Mouse (Mus musculus) induced T-regulatory cell, adult 2 months (primary cell): ENCODE data around the gene Nipa1.

Source experiments
- DNase-seq: peaks from one replicate; pipeline ENCODE4 v3.0.0-alpha.2; 2012; ENCODE audit warnings: low read depth

Gene Nipa1

GRCm38 (mm10) chr7:56010318-56011017 lies 9.3 kb downstream of the Nipa1 start:
- DNase-seq = no peak

GRCm38 (mm10) chr7:55998997-55999396 lies 20.8 kb downstream of the Nipa1 start:
- no peak for DNase-seq

GRCm38 (mm10) chr7:55995013-55995412 lies 24.7 kb downstream of the Nipa1 start:
- DNase-seq = no peak

GRCm38 (mm10) chr7:55991858-55992257 lies 27.9 kb downstream of the Nipa1 start:
- no peak for DNase-seq

- no peak for DNase-seq
Observed at GRCm38 (mm10) chr7:55991129-55991528, 28.6 kb downstream of the Nipa1 start.

GRCm38 (mm10) chr7:55986526-55987214 lies 33.1 kb downstream of the Nipa1 start:
- peak; percentile 74 for DNase-seq

GRCm38 (mm10) chr7:55984754-55985153 lies 35.0 kb downstream of the Nipa1 start:
- DNase-seq = no peak

GRCm38 (mm10) chr7:55983107-55983506 lies 36.6 kb downstream of the Nipa1 start:
- DNase-seq = no peak

GRCm38 (mm10) chr7:55982010-55982700 lies 37.6 kb downstream of the Nipa1 start:
- DNase-seq = no peak

GRCm38 (mm10) chr7:55981511-55981910 lies 38.2 kb downstream of the Nipa1 start:
- no peak for DNase-seq

- DNase-seq = peak; percentile 55
Observed at GRCm38 (mm10) chr7:55974429-55974828, 45.3 kb downstream of the Nipa1 start.

- DNase-seq = peak; percentile 46
Observed at GRCm38 (mm10) chr7:55969415-55969814, 50.3 kb downstream of the Nipa1 start.

GRCm38 (mm10) chr7:55968258-55968901 lies 51.4 kb downstream of the Nipa1 start:
- peak; percentile 89 for DNase-seq

GRCm38 (mm10) chr7:55966866-55967460 lies 52.8 kb downstream of the Nipa1 start:
- DNase-seq = no peak

- peak; percentile 95 for DNase-seq
Observed at GRCm38 (mm10) chr7:55962004-55962908, 57.5 kb downstream of the Nipa1 start, which contains the start of gene Nipa2. Nipa2 (minus strand) TSS chr7:55962476.

- DNase-seq = peak; percentile 19
Observed at GRCm38 (mm10) chr7:55960506-55960905, 59.2 kb downstream of the Nipa1 start.

- DNase-seq = no peak
Observed at GRCm38 (mm10) chr7:55959801-55960200, 60.0 kb downstream of the Nipa1 start.

- no peak for DNase-seq
Observed at GRCm38 (mm10) chr7:55957916-55958315, 61.8 kb downstream of the Nipa1 start.

GRCm38 (mm10) chr7:55957178-55957577 lies 62.6 kb downstream of the Nipa1 start:
- peak; percentile 52 for DNase-seq

- no peak for DNase-seq
Observed at GRCm38 (mm10) chr7:55956054-55956453, 63.7 kb downstream of the Nipa1 start.

- DNase-seq = no peak
Observed at GRCm38 (mm10) chr7:55938341-55938740, 81.4 kb downstream of the Nipa1 start.
